Mouse (Mus musculus) forebrain, embryonic 16.5 days (tissue): Measurements from ENCODE around the gene Coq7. TPM values are rescaled to one million over a fixed set of nuclear protein-coding genes. Genes with fewer than 3 reads are reported as not detected.

ENCODE experiments used
- ATAC-seq: fragments of 200-750 bp; cut with Nextera tagmentation; 2 replicates; pipeline ENCODE4 v1.8.0; 2017; ENCODE audit warnings: mild to moderate bottlenecking, moderate library complexity
- H3K27ac ChIP-seq: fragments of 300-500 bp; sonication (generic); 2 replicates; pipeline ENCODE4 v1.5.1; 2014; ENCODE audit warnings: low read length, control low read depth
- H3K27me3 ChIP-seq: fragments of 300-500 bp; sonication (generic); replicated peaks from 2 replicates; pipeline ENCODE4 v1.6.1; 2014; ENCODE audit warnings: low read length; ENCODE audit not compliant: control insufficient read depth, insufficient read depth
- H3K36me3 ChIP-seq: fragments of 300-500 bp; sonication (generic); 2 replicates; pipeline ENCODE4 v1.6.1; 2014; ENCODE audit not compliant: control insufficient read depth, insufficient read depth
- H3K4me1 ChIP-seq: fragments of 300-500 bp; sonication (generic); replicated peaks from 2 replicates; pipeline ENCODE4 v1.6.1; 2014; ENCODE audit warnings: low read length; ENCODE audit not compliant: control insufficient read depth, insufficient read depth
- H3K4me2 ChIP-seq: fragments of 300-500 bp; sonication (generic); 2 replicates; pipeline ENCODE4 v1.6.1; 2014; ENCODE audit warnings: mild to moderate bottlenecking, low read length, control low read depth
- H3K4me3 ChIP-seq: fragments of 300-500 bp; sonication (generic); replicated peaks from 2 replicates; pipeline ENCODE4 v1.5.1; 2014; ENCODE audit warnings: mild to moderate bottlenecking, low read length, control low read depth
- H3K9ac ChIP-seq: fragments of 300-500 bp; sonication (generic); replicated peaks from 2 replicates; pipeline ENCODE4 v1.6.1; 2014; ENCODE audit warnings: low read depth, low read length, control low read depth
- H3K9me3 ChIP-seq: fragments of 300-500 bp; sonication (generic); 2 replicates; pipeline ENCODE4 v1.6.1; 2016; ENCODE audit warnings: low read length; ENCODE audit not compliant: control insufficient read depth
- whole genome bisulfite sequencing: fragments of 180-500 bp; shearing (Covaris S2); extraction: QIAGEN DNeasy Blood & Tissue Kit; methylation state at CpG from one replicate; pipeline ENCODE4 v1.1.7; 2014; 5-methylcytosine and 5-hydroxymethylcytosine counted together
- polyA plus RNA-seq: library from polyadenylated mRNA; unstranded; fragments of >200 nt; fragmentation: Nextera tagmentation; extraction: Ambion mirVana; gene quantifications from 2 replicates; pipeline ENCODE4 v1.2.1, GENCODE M21; 2015

Coq7 gene
- polyA plus RNA-seq, 1 experiment from 2014 or later: 78.2 TPM

DNA sequence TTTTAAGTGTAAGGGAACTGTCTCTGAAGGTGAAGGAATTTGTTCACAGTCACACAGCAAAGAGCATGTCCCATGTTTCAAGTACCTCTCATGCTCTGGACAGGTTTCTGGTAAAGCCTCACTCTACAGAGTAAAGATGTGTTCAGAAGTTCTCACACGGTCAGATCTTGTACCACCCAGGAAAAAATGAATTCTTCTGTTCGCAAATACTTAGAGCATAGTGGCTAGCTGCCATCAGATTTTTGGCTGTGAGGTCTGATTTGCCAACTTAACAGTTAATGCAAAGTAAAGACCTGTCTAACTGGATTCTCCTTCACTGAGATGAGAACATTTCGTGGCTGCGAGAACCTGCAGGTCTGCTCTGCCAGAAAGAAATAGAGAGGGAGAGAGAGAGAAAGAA, 1.9 kb upstream of the Coq7 start:
- H3K9ac ChIP-seq: no peak overlapping the region
- H3K4me2 ChIP-seq: no peak overlapping the region
- peaks cover 5% of the 10 kb centered on the region; the same call in 1 of the 2 replicates for H3K4me1 ChIP-seq
- H3K27me3 ChIP-seq: no peaks in the 10 kb centered on the region
- no peak overlapping the region for H3K4me3 ChIP-seq
- H3K27ac ChIP-seq: no peak overlapping the region
- no peaks in the 10 kb centered on the region for H3K9me3 ChIP-seq
- WGBS: 91% methylated on average over 4 of the region's 4 CpGs
- H3K36me3 ChIP-seq: peaks cover 8% of the 10 kb centered on the region
- ATAC-seq: no peak

DNA sequence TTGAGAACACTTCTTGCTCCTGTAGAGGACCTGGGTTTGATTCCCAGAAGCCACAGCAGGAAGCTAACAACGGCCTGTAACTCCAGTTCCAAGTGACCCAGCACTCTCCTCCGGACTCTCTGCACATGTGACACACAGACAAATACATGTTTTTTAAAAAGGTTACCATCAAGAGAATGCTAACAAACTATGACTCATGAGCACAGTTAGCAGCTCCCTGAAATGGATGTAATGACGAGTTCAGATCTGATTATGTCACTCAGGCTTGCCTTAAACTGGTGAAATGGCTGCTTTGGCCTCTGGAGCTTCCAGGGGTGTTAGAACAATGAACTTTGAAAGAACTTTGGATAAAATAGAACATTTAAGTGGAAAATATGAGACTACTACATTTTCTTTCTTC, 1.2 kb upstream of the Coq7 start:
- H3K27ac ChIP-seq: no peak overlapping the region
- ATAC-seq: no peak
- H3K4me3 ChIP-seq: no peak overlapping the region
- H3K9me3 ChIP-seq: no peaks in the 10 kb centered on the region
- no peak overlapping the region for H3K9ac ChIP-seq
- peaks cover 5% of the 10 kb centered on the region; the same call in 1 of the 2 replicates for H3K36me3 ChIP-seq
- no peak overlapping the region for H3K4me2 ChIP-seq
- 79% methylated on average over 3 of the region's 3 CpGs for WGBS
- no peaks in the 10 kb centered on the region for H3K27me3 ChIP-seq
- peaks cover 5% of the 10 kb centered on the region; the same call in 1 of the 2 replicates for H3K4me1 ChIP-seq

DNA sequence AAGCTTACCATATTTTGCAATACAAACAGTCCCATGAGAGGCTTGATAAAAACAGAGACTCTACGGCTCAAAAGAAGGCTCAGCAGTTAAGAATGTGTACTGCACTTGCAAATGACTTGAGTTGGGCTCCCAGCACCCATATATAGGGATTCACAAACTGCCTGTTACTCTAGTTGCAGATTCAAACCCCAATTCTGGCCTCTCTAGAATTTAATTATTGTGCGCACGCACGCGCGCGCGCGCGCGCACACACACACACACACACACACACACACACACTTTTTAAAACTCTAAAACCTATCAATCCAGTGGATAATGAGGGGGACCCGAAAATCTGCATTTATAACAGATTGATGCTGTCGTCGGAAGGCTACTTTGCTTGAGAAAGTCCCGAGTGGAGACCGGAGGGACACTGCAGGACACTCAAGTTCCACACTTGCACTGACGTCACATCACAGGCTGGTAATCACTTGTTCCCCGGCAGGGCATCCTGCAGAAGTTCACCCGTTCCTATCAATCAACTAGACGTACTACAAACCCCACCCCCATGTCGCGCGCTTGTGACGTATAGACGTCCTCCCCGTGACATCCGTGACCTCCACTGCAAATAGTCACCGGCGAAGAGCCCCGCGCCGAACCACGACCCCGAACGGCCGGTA, 508 bp downstream of the Coq7 start:
- Histone ChIP-seq H3K4me3 (peak overlapping the region; percentile 95), H3K4me1 (peaks cover 5% of the 10 kb centered on the region; the same call in 1 of the 2 replicates), H3K36me3 (peaks cover 5% of the 10 kb centered on the region; the same call in 1 of the 2 replicates), H3K4me2 (peak overlapping the region; percentile 75), H3K27ac (peak overlapping the region; percentile 98), H3K27me3 (no peaks in the 10 kb centered on the region), H3K9me3 (no peaks in the 10 kb centered on the region), H3K9ac (peak overlapping the region; percentile 95)
- under 1% methylated on average over 36 of the region's 36 CpGs for WGBS
- ATAC-seq: peak; percentile 93

DNA sequence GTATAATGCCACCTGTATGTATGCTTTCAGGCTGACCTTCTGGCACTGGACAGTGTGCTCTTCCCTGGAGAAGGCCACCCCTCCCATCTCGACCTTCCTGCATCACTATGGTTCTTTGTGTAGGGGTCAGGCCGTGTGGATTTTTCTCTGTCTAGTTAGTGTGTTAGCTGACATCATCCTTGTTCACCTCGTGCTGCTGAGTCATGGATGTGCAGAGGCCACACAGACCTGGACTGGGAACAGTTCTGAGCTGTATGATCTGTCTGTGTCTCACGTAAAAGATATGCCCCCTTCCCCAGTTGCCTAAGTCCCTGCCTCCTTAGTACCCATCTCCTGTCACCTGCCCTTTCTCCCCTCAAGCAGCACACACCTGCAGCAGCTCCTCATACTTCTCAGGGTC, 6.2 kb downstream of the Coq7 start:
- Histone ChIP-seq H3K27ac (no peak overlapping the region), H3K4me3 (no peak overlapping the region), H3K9me3 (no peaks in the 10 kb centered on the region), H3K27me3 (no peaks in the 10 kb centered on the region), H3K4me2 (no peak overlapping the region), H3K4me1 (no peaks in the 10 kb centered on the region; the same call in 1 of the 2 replicates), H3K9ac (no peak overlapping the region), H3K36me3 (peaks cover 3% of the 10 kb centered on the region; the same call in 1 of the 2 replicates)
- 87% methylated on average over 4 of the region's 4 CpGs for WGBS
- ATAC-seq: no peak

DNA sequence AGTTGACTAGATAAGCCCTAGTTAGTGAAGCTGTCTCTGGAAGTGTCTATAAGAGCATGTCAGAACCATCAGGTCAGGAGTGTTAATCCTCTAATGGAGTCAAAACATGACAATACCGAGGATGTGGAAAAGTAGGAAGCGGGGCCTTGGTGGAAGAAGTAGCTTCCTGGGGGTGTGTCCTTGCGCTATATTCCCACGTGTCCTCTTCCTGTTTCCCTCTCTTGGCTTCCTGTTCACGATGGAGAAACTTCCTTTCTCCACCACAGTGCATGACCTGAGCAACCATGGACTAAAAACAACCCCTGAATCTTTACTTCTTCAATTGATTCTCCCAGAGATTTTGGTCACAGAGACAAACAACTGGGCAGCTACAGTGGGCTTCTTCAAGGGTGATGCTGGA, 11.1 kb downstream of the Coq7 start:
- ATAC-seq: no peak
- WGBS: 88% methylated on average over 5 of the region's 5 CpGs
- Histone ChIP-seq H3K4me1 (0 out of 2 replicates have a peak, but pooled peaks cover 4% of the 10 kb centered on the region), H3K27me3 (no peaks in the 10 kb centered on the region), H3K27ac (no peak overlapping the region), H3K9me3 (no peaks in the 10 kb centered on the region), H3K9ac (no peak overlapping the region), H3K4me3 (no peak overlapping the region), H3K4me2 (no peak overlapping the region), H3K36me3 (no peaks in the 10 kb centered on the region; the same call in 1 of the 2 replicates)

DNA sequence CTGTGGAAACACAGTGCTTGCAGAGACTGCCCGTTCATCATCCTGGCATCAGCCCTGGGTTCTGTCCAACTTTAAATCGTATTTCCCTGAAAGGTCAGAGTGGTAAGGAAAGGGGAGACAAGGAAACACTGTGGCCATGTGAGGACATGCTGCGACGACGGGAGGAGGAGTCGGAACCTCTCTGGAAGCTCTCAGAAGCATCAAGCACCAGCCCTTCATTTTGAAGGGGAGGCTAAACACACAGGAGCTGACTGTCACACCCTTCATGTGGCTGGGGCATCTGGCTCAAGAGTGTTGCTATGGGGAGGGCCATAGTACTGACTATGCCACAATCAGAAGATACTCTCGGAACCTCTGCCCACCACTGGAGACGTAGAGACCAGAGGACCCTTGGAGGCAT, 13.5 kb downstream of the Coq7 start:
- WGBS: 91% methylated on average over 8 of the region's 8 CpGs

DNA sequence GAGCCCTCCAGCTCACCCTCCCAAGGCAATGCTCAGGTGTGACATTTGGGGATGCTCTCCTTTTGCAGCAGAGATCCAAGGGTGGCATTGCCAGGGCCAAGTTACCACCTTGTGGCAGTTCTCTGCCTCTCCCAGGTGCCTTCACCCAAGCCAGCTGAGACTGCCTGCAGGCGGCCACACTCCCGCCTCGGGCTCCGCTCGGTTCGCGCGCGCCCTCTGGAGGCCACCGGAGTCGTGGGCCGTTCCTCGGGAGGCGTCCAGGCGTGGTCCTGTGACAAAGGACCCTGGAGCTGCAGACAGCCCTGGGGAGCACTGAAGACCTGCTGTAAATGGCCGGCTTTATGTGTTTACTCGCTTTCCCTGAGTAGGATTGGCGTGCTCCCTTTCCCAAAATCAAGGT, 14.5 kb downstream of the Coq7 start:
- Histone ChIP-seq H3K27ac (no peak overlapping the region), H3K27me3 (no peaks in the 10 kb centered on the region), H3K4me1 (0 out of 2 replicates have a peak, but pooled peaks cover 4% of the 10 kb centered on the region), H3K4me2 (peak overlapping the region; percentile 2; the same call in 1 of the 2 replicates), H3K4me3 (no peak overlapping the region), H3K36me3 (no peaks in the 10 kb centered on the region), H3K9me3 (no peaks in the 10 kb centered on the region), H3K9ac (no peak overlapping the region)
- WGBS: 2% methylated on average over 18 of the region's 18 CpGs
- ATAC-seq: peak; percentile 87

More for the DNA sequence above, 13.5 kb downstream of the Coq7 start:
- no peak overlapping the region for H3K27ac ChIP-seq
- H3K9me3 ChIP-seq: no peaks in the 10 kb centered on the region
- H3K36me3 ChIP-seq: no peaks in the 10 kb centered on the region; the same call in 1 of the 2 replicates
- no peaks in the 10 kb centered on the region for H3K27me3 ChIP-seq
- H3K4me1 ChIP-seq: 0 out of 2 replicates have a peak, but pooled peaks cover 4% of the 10 kb centered on the region
- no peak overlapping the region for H3K9ac ChIP-seq
- H3K4me2 ChIP-seq: no peak overlapping the region
- ATAC-seq: no peak
- no peak overlapping the region for H3K4me3 ChIP-seq

DNA sequence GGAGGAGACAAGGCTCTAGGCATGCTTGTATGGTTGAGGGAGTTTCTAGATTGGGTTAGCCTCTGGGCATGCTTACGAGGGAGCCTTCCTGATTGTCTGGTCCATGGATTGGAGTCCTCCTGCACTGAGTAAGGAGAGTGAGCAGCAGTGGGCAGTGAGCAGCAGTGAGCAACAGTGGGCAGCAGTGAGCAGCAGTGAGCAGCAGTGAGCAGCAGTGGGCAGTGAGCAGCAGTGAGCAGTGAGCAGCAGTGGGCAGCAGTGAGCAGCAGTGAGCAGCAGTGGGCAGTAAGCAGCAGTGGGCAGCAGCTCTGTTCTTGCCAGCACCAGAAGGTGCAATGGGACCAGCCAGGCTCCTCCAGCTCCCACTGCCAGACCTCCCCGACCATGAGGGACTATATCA, 15.3 kb downstream of the Coq7 start:
- Histone ChIP-seq H3K27me3 (no peaks in the 10 kb centered on the region), H3K4me3 (no peak overlapping the region), H3K36me3 (no peaks in the 10 kb centered on the region), H3K9ac (no peak overlapping the region), H3K4me1 (0 out of 2 replicates have a peak, but pooled peaks cover 4% of the 10 kb centered on the region), H3K4me2 (no peak overlapping the region), H3K27ac (no peak overlapping the region), H3K9me3 (no peaks in the 10 kb centered on the region)
- WGBS: 68% methylated on average over 2 of the region's 2 CpGs
- no peak for ATAC-seq

DNA sequence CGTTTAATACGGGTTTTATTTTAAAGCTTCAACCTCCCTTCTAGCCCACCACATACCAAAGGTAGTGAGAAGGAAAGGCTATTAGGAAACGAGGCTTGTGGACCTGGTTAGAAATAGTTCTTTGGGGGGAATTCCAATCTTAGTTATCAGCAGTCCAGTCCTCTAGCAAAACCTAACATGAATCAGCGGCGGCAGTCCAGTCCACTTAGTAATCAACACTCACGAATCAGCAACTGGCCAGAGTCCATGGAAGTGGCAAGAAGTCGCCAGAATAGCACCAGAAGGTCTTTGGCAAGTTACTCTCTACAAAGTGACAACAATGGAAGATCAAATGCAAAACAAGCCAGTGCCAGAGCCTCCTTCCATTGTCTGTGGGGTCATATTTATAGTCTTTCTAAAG, 24.6 kb downstream of the Coq7 start:
- Histone ChIP-seq H3K4me3 (no peak overlapping the region), H3K4me2 (no peak overlapping the region), H3K9ac (no peak overlapping the region), H3K36me3 (no peaks in the 10 kb centered on the region), H3K4me1 (no peaks in the 10 kb centered on the region), H3K9me3 (no peaks in the 10 kb centered on the region), H3K27me3 (no peaks in the 10 kb centered on the region), H3K27ac (no peak overlapping the region)
- ATAC-seq: no peak
- 77% methylated on average over 7 of the region's 7 CpGs for WGBS
